Mouse (Mus musculus) kidney, embryonic 14.5 days (tissue): ENCODE data around the gene Ppp1r9a. TPM values are rescaled to one million over a fixed set of nuclear protein-coding genes. Genes with fewer than 3 reads are reported as not detected.
A peak's percentile ranks its signal among the peaks of the same experiment; 100 is the strongest.
"Not testable (repeated sequence)": the region's sequence is repeated elsewhere in the genome, so short reads cannot be mapped to it uniquely, and the experiment has no call there.

Experiments used
- ATAC-seq: fragments of 200-750 bp; cut with Nextera tagmentation; 2 replicates; pipeline ENCODE4 v1.8.0; 2017; ENCODE audit warnings: moderate number of reproducible peaks, mild to moderate bottlenecking, moderate TSS enrichment, moderate library complexity; ENCODE audit not compliant: low FRiP score, low TSS enrichment
- H3K27ac ChIP-seq: fragments of 300-500 bp; sonication (generic); 2 replicates; pipeline ENCODE4 v1.5.1; 2014; ENCODE audit warnings: low read depth, mild to moderate bottlenecking, low read length, moderate library complexity, mixed read lengths
- H3K27me3 ChIP-seq: fragments of 300-500 bp; sonication (generic); 2 replicates; pipeline ENCODE4 v1.6.1; 2014; ENCODE audit warnings: mild to moderate bottlenecking, low read length; ENCODE audit not compliant: control insufficient read depth, insufficient read depth
- H3K36me3 ChIP-seq: fragments of 300-500 bp; sonication (generic); 2 replicates; pipeline ENCODE4 v1.6.1; 2014; ENCODE audit warnings: low read length, mixed read lengths; ENCODE audit not compliant: control insufficient read depth, insufficient read depth
- H3K4me1 ChIP-seq: fragments of 300-500 bp; sonication (generic); 2 replicates; pipeline ENCODE4 v1.6.1; 2014; ENCODE audit warnings: low read length, mixed read lengths; ENCODE audit not compliant: control insufficient read depth, insufficient read depth
- H3K4me2 ChIP-seq: fragments of 300-500 bp; sonication (generic); replicated peaks from 2 replicates; pipeline ENCODE4 v1.6.1; 2014; ENCODE audit warnings: low read depth, mild to moderate bottlenecking, low read length
- H3K4me3 ChIP-seq: fragments of 300-500 bp; sonication (generic); 2 replicates; pipeline ENCODE4 v1.5.1; 2014; ENCODE audit warnings: mild to moderate bottlenecking, low read length
- H3K9ac ChIP-seq: fragments of 300-500 bp; sonication (generic); 2 replicates; pipeline ENCODE4 v1.6.1; 2014; ENCODE audit warnings: low read depth, mild to moderate bottlenecking, low read length, moderate library complexity
- H3K9me3 ChIP-seq: fragments of 300-500 bp; sonication (generic); 2 replicates; pipeline ENCODE4 v1.6.1; 2016; ENCODE audit warnings: low read length; ENCODE audit not compliant: control insufficient read depth
- WGBS: fragments of 180-500 bp; shearing (Covaris S2); extraction: QIAGEN DNeasy Blood & Tissue Kit; methylation state at CpG from one replicate; pipeline ENCODE4 v1.1.7; 2014; 5-methylcytosine and 5-hydroxymethylcytosine counted together
- polyA plus RNA-seq: library from polyadenylated mRNA; unstranded; fragments of >200 nt; fragmentation: Nextera tagmentation; extraction: Ambion mirVana; gene quantifications from 2 replicates; pipeline ENCODE4 v1.2.1, GENCODE M21; 2014

Ppp1r9a gene
- polyA plus RNA-seq: 13.6 and 28.8 TPM in 2 replicates

DNA sequence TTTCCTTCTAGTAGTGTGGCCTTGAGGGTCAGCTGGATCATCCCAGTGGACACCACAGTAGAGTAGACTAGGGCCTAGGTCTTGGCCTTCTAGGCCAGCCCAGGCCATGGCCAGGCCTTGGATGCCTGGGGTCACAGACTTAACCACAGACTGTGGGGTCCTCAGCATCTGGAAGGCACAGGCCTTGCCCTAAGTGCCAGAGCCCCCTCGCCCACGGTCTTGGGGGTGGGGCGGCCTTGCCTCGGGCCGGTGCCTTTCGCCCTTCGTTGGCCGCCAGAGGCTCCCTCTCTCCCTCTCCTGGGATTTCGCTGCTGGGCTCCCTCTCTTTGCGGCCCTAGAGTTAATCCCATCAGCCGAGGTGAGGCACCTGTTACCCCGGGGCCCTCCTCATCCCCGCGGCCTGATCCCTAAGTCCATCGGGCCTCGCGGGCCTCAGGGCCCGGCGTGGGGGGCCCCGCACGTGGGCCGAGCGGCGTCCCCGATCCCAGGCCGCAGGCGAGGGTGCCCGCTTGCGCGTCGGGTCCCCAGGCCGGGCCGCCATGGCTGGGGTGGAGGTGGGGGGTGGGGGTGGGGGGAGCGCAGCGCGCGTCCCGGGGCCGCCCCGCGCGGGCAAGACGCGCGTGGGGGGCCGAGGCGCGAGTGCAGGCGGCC, at the start of gene Ppp1r9a:
TSS of gene Ppp1r9a (plus strand) at position 244 of the 651 bp plus-strand sequence.
- peak within 1 kb of the TSS; percentile 89 for H3K27ac ChIP-seq
- ATAC-seq: peak; percentile 85
- peak within 1 kb of the TSS; percentile 97 for H3K9ac ChIP-seq
- no peaks in the 10 kb centered on the region for H3K27me3 ChIP-seq
- peak within 1 kb of the TSS; percentile 67 for H3K4me2 ChIP-seq
- no peaks in the 10 kb centered on the region for H3K36me3 ChIP-seq
- no peaks in the 10 kb centered on the region for H3K9me3 ChIP-seq
- H3K4me1 ChIP-seq: peaks cover 3% of the 10 kb centered on the region; the same call in 1 of the 2 replicates
- H3K4me3 ChIP-seq: peak within 1 kb of the TSS; percentile 79
- WGBS: under 1% methylated on average over 48 of the region's 49 CpGs

DNA sequence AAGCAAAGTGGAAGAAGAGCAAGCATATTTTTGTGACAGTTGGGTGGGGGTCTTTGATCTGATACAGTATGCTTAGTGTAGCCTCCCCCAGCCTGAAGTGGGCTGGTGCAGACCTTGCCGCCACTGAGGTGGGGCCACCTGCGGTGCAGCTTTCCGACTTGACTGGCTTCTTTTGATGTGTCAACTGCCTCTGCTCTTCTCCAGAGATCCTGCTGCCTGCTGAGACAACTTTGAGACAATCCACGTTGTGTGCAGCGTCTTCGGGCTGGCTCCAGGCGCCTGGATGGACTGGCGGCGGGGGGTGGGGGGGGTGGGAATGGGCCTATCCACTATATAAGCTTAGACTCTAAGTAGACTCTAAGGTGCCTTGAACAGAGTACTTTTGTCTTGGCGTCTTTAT, 47.5 kb upstream of the Ppp1r9a start:
- WGBS: 89% methylated on average over 10 of the region's 10 CpGs
- Histone ChIP-seq H3K27ac (no peak overlapping the region), H3K9me3 (no peaks in the 10 kb centered on the region), H3K4me3 (no peak overlapping the region), H3K27me3 (no peaks in the 10 kb centered on the region), H3K9ac (no peak overlapping the region), H3K4me2 (no peak overlapping the region), H3K36me3 (no peaks in the 10 kb centered on the region), H3K4me1 (no peaks in the 10 kb centered on the region)
- no peak for ATAC-seq

DNA sequence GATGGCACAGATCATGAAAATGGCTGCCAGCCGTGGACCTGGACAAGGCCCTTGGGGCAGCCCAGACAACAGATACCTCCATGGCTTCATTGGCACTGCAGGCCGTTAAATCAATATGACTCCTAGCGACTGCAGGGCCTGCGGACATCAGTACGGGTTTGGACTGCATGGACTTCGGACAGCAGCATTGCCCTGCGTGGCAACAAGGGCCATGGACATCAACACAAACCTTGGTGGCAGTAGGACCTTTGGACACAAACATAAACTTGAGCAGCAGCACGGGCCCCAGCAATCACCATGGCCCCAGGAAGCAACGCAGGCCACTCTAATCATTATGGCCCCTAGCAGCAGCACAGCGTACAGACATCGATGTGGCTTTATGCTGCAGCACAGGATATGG, 45.8 kb upstream of the Ppp1r9a start:
- no peak overlapping the region for H3K4me2 ChIP-seq
- no peaks in the 10 kb centered on the region for H3K9me3 ChIP-seq
- no peaks in the 10 kb centered on the region for H3K36me3 ChIP-seq
- H3K4me3 ChIP-seq: no peak overlapping the region
- no peaks in the 10 kb centered on the region for H3K27me3 ChIP-seq
- ATAC-seq: no peak
- 97% methylated on average over 11 of the region's 11 CpGs for WGBS
- H3K4me1 ChIP-seq: no peaks in the 10 kb centered on the region
- no peak overlapping the region for H3K9ac ChIP-seq
- no peak overlapping the region for H3K27ac ChIP-seq

DNA sequence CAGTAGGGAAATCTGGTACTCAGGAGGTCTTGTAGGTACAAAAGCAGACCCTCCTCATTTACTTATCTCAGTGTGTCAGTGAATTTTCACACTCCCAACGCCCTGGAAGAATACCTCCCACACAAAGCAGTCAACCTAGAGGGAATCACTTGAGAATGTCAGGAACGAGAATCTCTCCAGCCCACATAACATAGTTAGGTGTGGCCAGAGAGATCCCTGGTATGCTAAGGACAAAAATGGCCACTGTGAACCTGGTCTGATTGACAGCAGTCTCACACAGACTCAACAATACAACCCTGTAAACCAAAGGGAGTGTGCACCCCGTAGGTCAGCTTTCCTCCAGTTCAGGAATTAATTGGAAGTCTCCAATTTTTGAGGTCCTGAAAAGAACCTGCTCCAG, 18.4 kb upstream of the Ppp1r9a start:
- Histone ChIP-seq H3K4me2 (no peak overlapping the region), H3K4me1 (no peaks in the 10 kb centered on the region), H3K4me3 (no peak overlapping the region), H3K36me3 (no peaks in the 10 kb centered on the region), H3K27ac (no peak overlapping the region), H3K27me3 (no peaks in the 10 kb centered on the region), H3K9me3 (no peaks in the 10 kb centered on the region), H3K9ac (no peak overlapping the region)
- no peak for ATAC-seq
- 53% methylated on average over 3 of the region's 3 CpGs for WGBS

DNA sequence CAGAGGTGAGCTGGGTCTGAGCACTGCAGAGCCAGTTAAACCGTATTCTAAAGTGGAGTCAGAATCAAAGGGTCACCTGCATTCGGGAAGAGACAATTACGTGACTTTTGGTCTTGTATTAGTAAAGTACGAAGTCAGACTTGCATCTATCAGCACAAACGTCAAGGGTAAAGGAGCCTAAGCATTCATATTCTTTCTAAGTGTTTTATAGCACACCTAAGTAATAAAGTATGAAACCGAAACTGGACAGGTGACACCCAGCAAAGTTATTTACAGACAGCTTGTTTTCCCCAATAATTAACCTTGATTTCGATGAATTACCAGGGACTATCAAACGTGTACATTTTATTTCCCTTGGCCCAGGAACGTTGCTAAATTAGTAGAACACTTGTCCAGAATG, 13.2 kb upstream of the Ppp1r9a start:
- Histone ChIP-seq H3K27me3 (no peaks in the 10 kb centered on the region), H3K4me1 (no peaks in the 10 kb centered on the region), H3K9ac (no peak overlapping the region), H3K4me2 (no peak overlapping the region), H3K4me3 (no peak overlapping the region), H3K9me3 (no peaks in the 10 kb centered on the region), H3K27ac (no peak overlapping the region), H3K36me3 (no peaks in the 10 kb centered on the region)
- WGBS: 82% methylated on average over 9 of the region's 9 CpGs
- no peak for ATAC-seq

DNA sequence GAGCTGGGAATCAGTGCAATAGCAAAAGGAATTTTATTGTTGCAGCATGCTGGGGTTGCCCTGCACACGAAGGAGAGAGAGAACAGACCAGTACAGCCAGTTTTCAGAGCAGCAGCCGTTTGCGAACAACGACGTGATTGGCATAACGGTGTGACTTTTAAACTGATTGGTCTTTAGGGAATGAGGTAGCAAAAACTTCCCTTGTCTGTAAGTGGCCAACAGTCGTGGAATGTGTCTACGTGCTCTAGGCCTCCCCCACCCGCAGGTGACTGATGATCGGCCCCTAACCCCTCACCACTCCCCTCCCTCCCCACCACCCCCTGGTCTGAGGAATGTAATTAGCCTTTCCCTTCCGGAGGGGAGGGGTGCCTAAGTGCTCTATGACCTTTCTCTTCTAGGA, 10.3 kb upstream of the Ppp1r9a start:
- Histone ChIP-seq H3K4me3 (no peak overlapping the region), H3K9ac (no peak overlapping the region), H3K9me3 (no peaks in the 10 kb centered on the region), H3K27ac (no peak overlapping the region), H3K27me3 (no peaks in the 10 kb centered on the region), H3K4me1 (no peaks in the 10 kb centered on the region), H3K36me3 (no peaks in the 10 kb centered on the region), H3K4me2 (no peak overlapping the region)
- no peak; the same call in 1 of the 2 replicates for ATAC-seq
- WGBS: 36% methylated on average over 11 of the region's 11 CpGs

DNA sequence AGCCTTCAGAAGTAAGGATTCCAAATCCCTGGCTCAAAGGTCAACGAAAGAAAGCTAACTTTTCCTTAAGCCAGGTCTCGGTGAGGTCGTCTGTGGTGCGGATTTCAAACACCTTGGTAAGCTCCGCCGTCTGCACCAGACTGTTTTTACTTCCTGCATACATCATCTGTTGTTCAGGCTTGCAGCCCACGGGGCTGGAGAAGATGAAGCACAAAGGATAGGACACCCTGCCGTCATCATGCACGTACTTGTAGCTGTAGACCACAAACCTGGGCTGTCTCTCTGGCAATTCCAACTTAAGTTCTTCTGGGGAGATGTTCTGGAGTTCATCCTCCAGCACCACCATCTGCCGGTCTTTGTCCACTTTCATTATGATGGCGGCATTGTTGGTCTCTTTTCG, 9.4 kb upstream of the Ppp1r9a start:
- not testable (repeated sequence) for H3K9ac ChIP-seq, H3K36me3 ChIP-seq, H3K9me3 ChIP-seq, H3K4me2 ChIP-seq, H3K27ac ChIP-seq, H3K4me1 ChIP-seq, ATAC-seq, H3K27me3 ChIP-seq, H3K4me3 ChIP-seq
- WGBS: 66% methylated on average over 12 of the region's 12 CpGs

DNA sequence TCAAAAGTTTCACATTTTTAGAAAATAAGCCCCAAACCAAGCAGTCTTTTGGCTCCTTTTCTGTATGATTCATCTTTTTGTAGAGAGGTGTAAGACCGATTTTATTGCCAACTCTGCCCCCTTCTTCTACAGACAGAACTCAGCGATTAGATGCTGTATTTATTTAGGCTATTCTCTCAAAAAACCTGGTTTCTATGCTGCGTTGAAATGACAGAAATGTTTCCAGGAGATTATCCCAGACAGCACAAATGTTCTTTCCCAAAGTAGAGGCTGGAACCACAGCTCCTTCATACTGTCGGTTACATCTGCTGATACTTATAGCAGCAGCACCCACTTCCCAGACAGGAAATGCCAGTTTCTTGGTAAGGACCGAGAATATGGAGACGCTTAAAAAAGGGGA, 2.8 kb upstream of the Ppp1r9a start:
- 86% methylated on average over 6 of the region's 6 CpGs for WGBS
- no peak overlapping the region for H3K4me2 ChIP-seq
- H3K27me3 ChIP-seq: no peaks in the 10 kb centered on the region
- no peaks in the 10 kb centered on the region for H3K9me3 ChIP-seq
- no peak overlapping the region for H3K4me3 ChIP-seq
- H3K4me1 ChIP-seq: no peaks in the 10 kb centered on the region; the same call in 1 of the 2 replicates
- H3K27ac ChIP-seq: no peak overlapping the region
- no peak overlapping the region for H3K9ac ChIP-seq
- H3K36me3 ChIP-seq: no peaks in the 10 kb centered on the region
- no peak for ATAC-seq

DNA sequence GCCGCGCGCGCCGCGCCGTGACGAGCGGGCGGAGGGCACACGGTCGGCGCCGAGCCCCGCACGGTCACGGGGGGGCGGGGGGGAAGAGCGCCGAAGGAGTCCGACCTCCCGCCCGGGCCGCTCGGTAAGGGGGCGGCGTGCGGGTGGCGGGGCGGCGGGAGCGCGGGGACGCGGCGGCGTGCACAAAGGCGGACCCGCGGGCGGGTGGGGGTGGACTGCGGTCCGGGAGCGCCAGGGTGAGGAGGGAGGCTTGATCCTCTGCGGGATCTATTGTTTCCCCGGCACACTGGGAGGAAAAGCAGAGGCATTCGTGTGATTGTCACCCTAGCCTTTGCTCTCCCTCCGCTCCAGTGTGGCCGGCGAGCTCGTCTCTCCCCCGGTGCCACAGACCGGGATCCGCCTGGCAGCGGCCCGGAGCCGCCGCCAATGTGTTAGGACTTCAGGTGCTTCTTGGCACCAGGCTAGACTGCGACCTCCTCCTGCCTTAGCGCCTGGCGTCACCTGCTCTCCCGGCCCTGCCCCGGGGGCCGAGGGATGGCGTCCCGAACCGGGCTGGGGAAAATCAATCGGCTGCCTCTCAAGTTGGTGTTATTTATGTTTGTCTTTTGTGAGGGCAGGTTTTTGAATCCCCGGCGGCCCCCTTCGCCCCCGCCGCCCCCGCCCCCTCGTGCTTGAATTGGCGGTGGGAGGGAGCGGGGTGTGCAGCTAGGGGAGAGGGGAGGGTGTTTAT, 773 bp downstream of the Ppp1r9a start:
- H3K27me3 ChIP-seq: no peaks in the 10 kb centered on the region
- H3K4me2 ChIP-seq: peak overlapping the region; percentile 67
- H3K4me1 ChIP-seq: peaks cover 3% of the 10 kb centered on the region; the same call in 1 of the 2 replicates
- peak; percentile 84 for ATAC-seq
- H3K36me3 ChIP-seq: no peaks in the 10 kb centered on the region
- peak overlapping the region; percentile 89 for H3K27ac ChIP-seq
- H3K9me3 ChIP-seq: no peaks in the 10 kb centered on the region
- peak overlapping the region; percentile 97 for H3K9ac ChIP-seq
- under 1% methylated on average over 61 of the region's 77 CpGs for WGBS
- H3K4me3 ChIP-seq: peak overlapping the region; percentile 79
